10 mouse cellular contexts compared by ENCODE assay signal in the genomic region with DNA sequence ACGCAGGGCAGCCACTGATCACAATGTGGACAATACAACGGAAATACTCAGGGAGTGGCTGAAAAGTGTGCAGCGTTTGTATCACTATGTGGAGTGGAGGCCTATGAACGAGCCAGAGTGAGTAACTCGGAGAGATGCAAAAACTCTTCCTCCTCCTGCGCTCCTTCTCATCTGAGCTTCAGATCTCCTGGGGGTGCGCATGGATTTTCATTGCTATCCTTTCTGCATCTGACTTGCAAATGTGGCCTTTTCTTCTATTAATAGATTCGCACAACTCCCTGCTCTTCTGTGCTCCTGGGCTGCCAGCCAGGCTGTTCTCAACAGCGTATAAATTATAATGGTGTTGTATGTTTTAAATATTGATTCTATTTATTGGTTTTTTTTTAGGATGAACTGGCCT.
DNase-seq lines count a peak whose midpoint lies in the region; ATAC-seq lines count a peak whose summit lies in the region.
"Had no signal": no experiment of that assay in that cellular context is flagged by ENCODE, and none has a peak within 500 bp of the region (broad histone marks: within the 10 kb centered on the region; RNA-seq: fewer than 3 reads in every experiment).

No protein-coding gene starts in this region.

- no peaks in the 10 kb centered on the region for H3K9me3 ChIP-seq in neural tube, embryonic 15.5 days (replicated peaks)
- H3K9me3 ChIP-seq: hindbrain, embryonic 15.5 days had no signal

- H3K27me3 ChIP-seq in neural tube, embryonic 15.5 days (replicated peaks), result no peaks in the 10 kb centered on the region
- H3K27me3 ChIP-seq: hindbrain, embryonic 15.5 days had no signal

- no peaks in the 10 kb centered on the region for H3K36me3 ChIP-seq in neural tube, embryonic 15.5 days
- H3K36me3 ChIP-seq: hindbrain, embryonic 15.5 days had no signal

- WGBS in neural tube, embryonic 15.5 days, result 41% methylated on average over 9 of the region's 9 CpGs

- ATAC-seq in neural tube, embryonic 15.5 days (ENCODE audit: low FRiP score), result no peak

- intact Hi-C loops in heart, postnatal 10 days (cut with DNase I), result no loop called here

- 0 out of 2 replicates have a peak overlapping the region, but pooled peaks have one; percentile 51 for H3K27ac ChIP-seq in neural tube, embryonic 15.5 days (replicated peaks)
- H3K27ac ChIP-seq: hindbrain, embryonic 15.5 days had no signal

- no peak overlapping the region for H3K9ac ChIP-seq in neural tube, embryonic 15.5 days (replicated peaks)
- H3K9ac ChIP-seq: hindbrain, embryonic 15.5 days had no signal

- H3K4me1 ChIP-seq in neural tube, embryonic 15.5 days, result peaks cover 5% of the 10 kb centered on the region; the same call in 1 of the 2 replicates

- H3K4me3 ChIP-seq in neural tube, embryonic 15.5 days (replicated peaks), result no peak overlapping the region
- H3K4me3 ChIP-seq: hindbrain, embryonic 15.5 days had no signal

- no peak overlapping the region for H3K4me2 ChIP-seq in neural tube, embryonic 15.5 days
- H3K4me2 ChIP-seq: hindbrain, embryonic 15.5 days had no signal

- DNase-seq in heart, adult 11 months, result peak; percentile 83
- DNase-seq in heart, postnatal 10 days, result no peak
- no peak for DNase-seq in neural tube, embryonic 10.5 days (ENCODE audit: extremely low spot score, low spot score)
- DNase-seq in layer of hippocampus, postnatal 36 days, result peak; percentile 38 to 60
- peak; percentile 40 for DNase-seq in right cerebral cortex, postnatal 4 days
- no peak for DNase-seq in adrenal gland, postnatal 25 days
- DNase-seq in thymus, postnatal 36 days, result no peak
- DNase-seq: kidney, postnatal 36 days had no signal

Comparison
In these comparisons a context has a peak if more than half of its experiments do, and no peak if none do; other contexts are left out.
1. DNase-seq: peak in heart, adult 11 months (single experiment), layer of hippocampus, postnatal 36 days (2 of 2) and right cerebral cortex, postnatal 4 days (single experiment); none in heart, postnatal 10 days (0 of 2), neural tube, embryonic 10.5 days (single experiment), adrenal gland, postnatal 25 days (single experiment) and thymus, postnatal 36 days (0 of 2).